Mouse (Mus musculus): ENCODE data around the gene Fam83d. TPM values are rescaled to one million over a fixed set of nuclear protein-coding genes. Genes with fewer than 3 reads are reported as not detected.

Fam83d gene
- total and polyA plus RNA-seq, 3 experiments: 12.2 to 19.8 (median 15.5) TPM

- dilution Hi-C loops (cut with MboI; ENCODE audit: extremely low pct_ligation_motif_present, extremely low pct_unique_long_range_greater_than_20kb, low sequenced_read_pairs): no loop called here
- peaks cover 30% of the 10 kb centered on the region for H3K9me3 ChIP-seq (replicated peaks; ENCODE audit: low read length)
- DNase-seq (ENCODE audit: extremely low read depth): no peak
Observed at GRCm38 (mm10) chr2:158738591-158738990, 29.3 kb upstream of the Fam83d start.

GRCm38 (mm10) chr2:158739113-158739512, 28.8 kb upstream of the Fam83d start:
- in situ Hi-C loops (cut with MboI; ENCODE audit: low pct_ligation_motif_present, low pct_unique_long_range_greater_than_20kb, low sequenced_read_pairs): no loop called here
- dilution Hi-C loops (cut with MboI; ENCODE audit: extremely low pct_ligation_motif_present, extremely low pct_unique_long_range_greater_than_20kb, low sequenced_read_pairs): no loop called here

More at GRCm38 (mm10) chr2:158738591-158738990, 29.3 kb upstream of the Fam83d start:
- no peak overlapping the region for H3K4me2 ChIP-seq (ENCODE audit: insufficient read depth, low read depth, poor library complexity, severe bottlenecking)
- peak overlapping the region; percentile 9; the same call in 1 of the 2 replicates for H3K27ac ChIP-seq (ENCODE audit: insufficient read depth, low read depth)
- no peak for TF ChIP-seq ELF1 (IDR thresholded peaks at IDR 0.05; ENCODE audit: low read depth, low read length)
- TF ChIP-seq ETS1 (conservative IDR thresholded peaks at IDR 0.05; ENCODE audit: low read depth, low read length): no peak
- H3K9ac ChIP-seq (ENCODE audit: insufficient read depth, low read depth): no peak overlapping the region
- H3K4me1 ChIP-seq (ENCODE audit: control insufficient read depth in 1 of 2, insufficient read depth in 2 of 2): peaks cover 19 to 52% of the 10 kb centered on the region in 2 experiments; a peak in 3 of 4 replicates
- no peaks in the 10 kb centered on the region for H3K27me3 ChIP-seq (replicated peaks)
- peaks cover 35% of the 10 kb centered on the region for H3K79me2 ChIP-seq (replicated peaks; ENCODE audit: control insufficient read depth, extremely low read depth, insufficient read depth, poor library complexity, severe bottlenecking)
- in situ Hi-C loops (cut with MboI; ENCODE audit: low pct_ligation_motif_present, low pct_unique_long_range_greater_than_20kb, low sequenced_read_pairs): no loop called here
- H3K4me3 ChIP-seq (replicated peaks in 1 of 3; ENCODE audit: low read depth in 2 of 3, low read length in 2 of 3, poor library complexity in 1 of 3): no peak overlapping the region
- H3K36me3 ChIP-seq (replicated peaks in 1 of 2; ENCODE audit: control insufficient read depth in 1 of 2, insufficient read depth in 1 of 2, low read length in 1 of 2): peaks cover 68 to 87% of the 10 kb centered on the region in 2 experiments

GRCm38 (mm10) chr2:158741011-158741501, 26.8 kb upstream of the Fam83d start:
- H3K9ac ChIP-seq (ENCODE audit: insufficient read depth, low read depth): no peak overlapping the region
- no peak for DNase-seq (ENCODE audit: extremely low read depth)
- H3K4me2 ChIP-seq (ENCODE audit: insufficient read depth, low read depth, poor library complexity, severe bottlenecking): no peak overlapping the region
- H3K27ac ChIP-seq (ENCODE audit: insufficient read depth, low read depth): no peak overlapping the region
- H3K4me1 ChIP-seq (ENCODE audit: control insufficient read depth in 1 of 2, insufficient read depth in 2 of 2): peaks cover 16 to 52% of the 10 kb centered on the region in 2 experiments
- H3K36me3 ChIP-seq (replicated peaks in 1 of 2; ENCODE audit: control insufficient read depth in 1 of 2, insufficient read depth in 1 of 2, low read length in 1 of 2): peaks cover 73 to 86% of the 10 kb centered on the region in 2 experiments
- no peak overlapping the region for H3K4me3 ChIP-seq (replicated peaks in 1 of 3; ENCODE audit: low read depth in 2 of 3, low read length in 2 of 3, poor library complexity in 1 of 3)
- H3K27me3 ChIP-seq (replicated peaks): no peaks in the 10 kb centered on the region
- peaks cover 26% of the 10 kb centered on the region for H3K79me2 ChIP-seq (replicated peaks; ENCODE audit: control insufficient read depth, extremely low read depth, insufficient read depth, poor library complexity, severe bottlenecking)
- dilution Hi-C loops (cut with MboI; ENCODE audit: extremely low pct_ligation_motif_present, extremely low pct_unique_long_range_greater_than_20kb, low sequenced_read_pairs): no loop called here
- H3K9me3 ChIP-seq (replicated peaks; ENCODE audit: low read length): peaks cover 22% of the 10 kb centered on the region
- TF ChIP-seq TBP (conservative IDR thresholded peaks at IDR 0.05; ENCODE audit: low read depth, low read length) (no peak), MYC (IDR thresholded peaks at IDR 0.05; ENCODE audit: low read depth, low read length) (no peak), GABPA (IDR thresholded peaks at IDR 0.05; ENCODE audit: insufficient replicate concordance, low read depth, low read length) (no peak), USF1 (IDR thresholded peaks at IDR 0.05; ENCODE audit: low read depth, low read length) (no peak), ELF1 (IDR thresholded peaks at IDR 0.05; ENCODE audit: low read depth, low read length) (no peak), SMC3 (IDR thresholded peaks at IDR 0.05; ENCODE audit: low read depth, low read length) (no peak), SIN3A (IDR thresholded peaks at IDR 0.05; ENCODE audit: low read length) (no peak), CTCF (conservative IDR thresholded peaks at IDR 0.05 in 1 of 2, IDR thresholded peaks at IDR 0.05 in 1 of 2; ENCODE audit: low read depth in 2 of 2, low read length in 2 of 2) (no peak), ETS1 (conservative IDR thresholded peaks at IDR 0.05; ENCODE audit: low read depth, low read length) (no peak), E2F4 (IDR thresholded peaks at IDR 0.05; ENCODE audit: insufficient replicate concordance, low read depth, low read length) (no peak), PAX5 (IDR thresholded peaks at IDR 0.05; ENCODE audit: low read length) (no peak), MAFK (IDR thresholded peaks at IDR 0.05; ENCODE audit: insufficient replicate concordance, low read length) (no peak), ZNF384 (IDR thresholded peaks at IDR 0.05; ENCODE audit: low read depth, low read length) (no peak)
- in situ Hi-C loops (cut with MboI; ENCODE audit: low pct_ligation_motif_present, low pct_unique_long_range_greater_than_20kb, low sequenced_read_pairs): no loop called here

More at GRCm38 (mm10) chr2:158739113-158739512, 28.8 kb upstream of the Fam83d start:
- no peak overlapping the region for H3K4me2 ChIP-seq (ENCODE audit: insufficient read depth, low read depth, poor library complexity, severe bottlenecking)
- H3K27me3 ChIP-seq (replicated peaks): no peaks in the 10 kb centered on the region
- H3K9ac ChIP-seq (ENCODE audit: insufficient read depth, low read depth): no peak overlapping the region
- H3K27ac ChIP-seq (ENCODE audit: insufficient read depth, low read depth): no peak overlapping the region
- H3K36me3 ChIP-seq (replicated peaks in 1 of 2; ENCODE audit: control insufficient read depth in 1 of 2, insufficient read depth in 1 of 2, low read length in 1 of 2): peaks cover 70 to 86% of the 10 kb centered on the region in 2 experiments
- DNase-seq (ENCODE audit: extremely low read depth): no peak
- H3K4me1 ChIP-seq (ENCODE audit: control insufficient read depth in 1 of 2, insufficient read depth in 2 of 2): peaks cover 19 to 51% of the 10 kb centered on the region in 2 experiments; a peak in 3 of 4 replicates
- peaks cover 31% of the 10 kb centered on the region for H3K79me2 ChIP-seq (replicated peaks; ENCODE audit: control insufficient read depth, extremely low read depth, insufficient read depth, poor library complexity, severe bottlenecking)
- peaks cover 30% of the 10 kb centered on the region for H3K9me3 ChIP-seq (replicated peaks; ENCODE audit: low read length)
- no peak overlapping the region for H3K4me3 ChIP-seq (replicated peaks in 1 of 3; ENCODE audit: low read depth in 2 of 3, low read length in 2 of 3, poor library complexity in 1 of 3)
- TF ChIP-seq ELF1 (IDR thresholded peaks at IDR 0.05; ENCODE audit: low read depth, low read length) (no peak), RCOR1 (conservative IDR thresholded peaks at IDR 0.05; ENCODE audit: low read depth, low read length) (no peak), CHD2 (IDR thresholded peaks at IDR 0.05; ENCODE audit: low read length) (no peak), SIN3A (IDR thresholded peaks at IDR 0.05; ENCODE audit: low read length) (no peak)

All from CH12.LX (cell line).